Mouse (Mus musculus): Measurements from ENCODE around the gene Fabp6.
A peak's percentile ranks its signal among the peaks of the same experiment; 100 is the strongest.

Gene Fabp6

GRCm38 (mm10) chr11:43601440-43601839 lies at the start of gene Fabp6:
Gene Fabp6, minus strand, starts transcription at chr11:43601540.
- DNase-seq: no peak

GRCm38 (mm10) chr11:43645286-43645685 lies 43.9 kb upstream of the Fabp6 start:
- no peak for DNase-seq

DNA sequence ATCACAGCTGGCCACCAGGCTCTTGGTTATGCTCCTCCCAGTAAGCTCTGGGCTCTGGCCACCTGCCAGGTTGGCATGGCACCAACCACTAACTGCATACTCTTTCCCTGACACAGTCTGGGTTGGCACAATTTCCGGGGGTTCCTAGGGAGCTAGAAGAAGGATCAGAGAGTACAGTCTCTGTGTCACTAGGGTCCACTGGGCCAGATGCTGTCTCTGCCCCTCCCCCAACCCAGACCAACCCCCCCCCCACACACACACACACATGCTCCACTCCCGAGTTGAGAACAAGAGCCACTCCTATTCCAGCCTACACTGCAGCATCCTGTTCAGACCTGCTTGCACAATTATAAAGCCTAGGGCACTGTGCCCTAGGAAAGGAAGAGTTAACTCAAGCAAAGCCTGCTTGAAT lies 41.8 kb upstream of the Fabp6 start:
- DNase-seq: no peak

- DNase-seq: no peak
Observed at GRCm38 (mm10) chr11:43638486-43638885, 37.1 kb upstream of the Fabp6 start.

- DNase-seq: no peak
Observed at GRCm38 (mm10) chr11:43636761-43637160, 35.4 kb upstream of the Fabp6 start.

DNA sequence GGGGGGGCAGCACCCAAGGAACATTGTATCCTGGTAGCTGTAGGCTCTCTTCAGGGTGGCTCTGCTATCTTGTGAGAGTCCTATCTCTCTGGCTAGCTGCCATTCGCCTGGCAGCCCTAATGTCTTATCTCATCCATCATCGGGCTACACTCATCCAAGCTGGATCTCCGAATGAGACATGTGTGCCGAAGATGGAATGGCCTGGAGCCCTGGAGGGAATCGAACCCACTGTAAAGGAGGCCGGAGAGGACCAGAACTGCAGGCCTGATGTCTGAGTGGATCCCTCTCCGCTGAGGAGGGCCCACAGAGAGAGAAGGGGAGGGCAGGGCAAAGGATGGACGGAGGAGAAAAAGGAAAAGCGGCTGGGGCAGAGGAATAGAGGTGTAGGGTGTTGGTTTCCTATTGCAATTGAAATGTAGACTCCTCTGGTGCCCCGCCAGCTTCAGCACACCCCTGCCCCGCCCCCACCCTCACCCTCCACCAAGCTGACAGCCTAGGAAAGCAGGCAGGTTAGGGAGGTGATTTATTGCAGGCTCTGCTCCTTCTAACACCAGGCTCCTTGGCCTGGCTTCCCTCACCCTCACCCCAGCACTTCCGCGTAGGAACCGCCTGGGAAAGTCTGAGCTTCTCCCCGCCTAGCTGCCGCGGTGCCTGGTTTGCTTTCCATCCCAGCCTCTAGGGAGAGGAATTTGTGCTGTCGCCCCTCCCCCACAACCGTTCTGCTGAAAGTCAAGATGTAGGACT lies 32.5 kb upstream of the Fabp6 start:
- peak; percentile 73 for DNase-seq

DNA sequence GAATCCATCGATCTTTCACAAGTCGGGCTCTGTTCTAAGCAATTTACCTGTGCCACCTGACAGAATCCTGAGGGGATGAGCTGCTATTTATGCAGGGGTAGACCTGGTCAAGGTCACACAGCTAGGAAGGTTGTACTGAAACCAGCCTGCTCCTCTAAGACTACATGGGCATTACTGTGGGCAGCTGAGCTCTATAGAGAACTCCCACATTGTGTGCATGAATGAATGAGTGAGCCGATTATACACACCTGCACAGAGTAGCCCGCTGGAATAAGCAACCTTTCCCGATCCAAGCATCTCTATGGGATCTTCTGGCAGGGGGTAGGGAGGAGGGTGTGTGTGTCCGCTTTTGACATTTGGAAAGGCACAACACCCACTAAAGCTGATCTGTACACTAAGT lies 31.8 kb upstream of the Fabp6 start:
- DNase-seq: no peak

DNA sequence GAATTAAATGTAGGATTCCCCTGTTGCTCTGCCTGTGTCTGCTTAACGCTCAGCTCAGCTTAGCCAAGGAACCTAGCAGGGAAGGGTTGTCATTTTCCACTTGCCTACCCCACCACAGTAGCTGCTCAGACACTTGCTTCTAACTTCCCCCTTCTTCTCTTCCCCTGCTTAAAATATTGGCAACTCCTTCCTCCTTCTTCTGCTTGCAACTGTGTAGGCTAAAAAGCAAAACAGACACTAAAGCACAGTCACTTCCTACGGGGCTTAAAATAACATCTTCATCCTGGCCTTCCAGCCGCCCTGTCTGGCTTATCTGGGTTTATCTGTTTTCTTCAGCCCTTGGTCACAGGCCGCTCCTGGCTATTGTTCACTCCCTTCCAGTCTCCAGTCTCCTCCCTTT lies 31.2 kb upstream of the Fabp6 start:
- no peak for DNase-seq

DNA sequence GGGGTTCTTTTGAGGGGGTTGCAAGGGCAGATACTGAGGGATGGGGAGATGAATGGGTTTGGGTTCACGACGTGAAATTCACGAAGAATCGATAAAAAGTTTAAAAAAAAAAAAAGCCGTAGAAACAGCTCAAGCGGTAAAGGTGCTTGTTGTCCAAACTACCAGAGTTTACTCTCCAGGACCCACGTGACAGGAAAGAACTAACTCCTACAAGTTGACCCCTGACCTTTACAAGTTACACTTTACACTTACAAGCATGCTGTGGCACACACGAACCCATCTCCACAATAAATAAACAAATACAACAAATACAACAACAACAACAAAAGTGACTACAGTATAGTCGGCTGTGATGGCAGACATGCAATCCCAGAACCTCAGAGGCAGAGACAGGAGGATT lies 30.3 kb upstream of the Fabp6 start:
- DNase-seq: no peak

GRCm38 (mm10) chr11:43626927-43627645 lies 25.7 kb upstream of the Fabp6 start:
- DNase-seq: no peak

- DNase-seq: peak; percentile 48
Observed at GRCm38 (mm10) chr11:43626300-43626926, 25.1 kb upstream of the Fabp6 start.

- DNase-seq: no peak
Observed at GRCm38 (mm10) chr11:43624341-43624740, 23.0 kb upstream of the Fabp6 start.

DNA sequence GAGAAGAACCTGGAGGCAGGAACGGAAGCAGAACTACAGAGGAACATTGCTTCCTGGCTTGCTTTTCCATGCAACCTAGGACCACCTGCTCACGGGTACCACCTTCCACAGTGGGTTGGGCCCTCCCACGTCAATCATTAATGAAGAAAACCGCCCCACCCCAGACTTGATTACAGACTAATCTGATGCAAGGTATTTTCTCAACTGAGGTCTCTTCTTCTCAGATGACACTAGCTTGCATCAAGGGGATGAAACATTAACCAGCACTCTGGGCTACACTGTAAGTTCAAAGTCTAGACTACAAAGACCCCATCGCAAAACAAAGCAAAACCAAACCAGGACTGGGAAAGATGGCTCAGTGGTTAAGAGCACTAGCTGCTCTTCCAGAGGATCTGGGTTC lies 20.4 kb upstream of the Fabp6 start:
- DNase-seq: peak; percentile 24

DNA sequence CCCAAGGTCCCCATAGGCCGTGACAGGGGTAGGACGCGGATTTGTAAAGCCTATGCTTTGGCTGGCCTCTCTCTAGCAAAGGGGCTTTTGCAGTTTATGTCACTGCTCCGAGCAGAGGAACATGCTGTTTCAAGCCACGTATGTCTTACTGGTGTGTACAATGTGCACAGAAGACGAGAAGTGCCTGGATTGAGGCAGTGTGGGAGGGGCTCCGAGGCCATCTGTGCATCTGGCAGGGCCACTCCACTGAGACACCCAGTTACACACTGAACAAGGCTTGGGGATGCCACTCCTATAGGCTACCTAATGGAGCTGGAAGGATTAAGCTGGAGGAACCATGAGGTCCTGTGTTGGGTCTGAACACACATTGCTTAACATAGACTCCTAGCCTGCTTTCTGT lies 17.1 kb upstream of the Fabp6 start:
- no peak for DNase-seq

DNA sequence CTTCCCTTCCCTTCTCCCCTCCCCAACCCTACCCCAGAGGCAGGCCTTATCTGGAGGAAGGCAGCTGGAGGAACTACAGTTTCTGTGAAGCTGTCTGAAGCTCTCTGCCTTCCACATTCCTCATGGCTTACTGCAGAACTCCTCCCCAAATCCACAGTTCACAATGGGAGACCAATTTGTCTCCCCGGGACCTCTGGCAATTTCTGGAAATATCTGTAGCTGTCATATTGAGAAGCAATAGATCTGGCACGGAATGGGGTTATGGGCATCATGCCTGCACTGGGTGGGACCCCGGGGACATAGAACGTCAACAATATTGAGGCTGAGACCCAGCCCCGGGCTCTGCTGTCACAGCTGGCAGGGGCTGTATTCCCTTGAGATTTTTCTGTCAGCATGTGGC lies 16.6 kb upstream of the Fabp6 start:
- DNase-seq: no peak

- peak; percentile 83 for DNase-seq
Observed at GRCm38 (mm10) chr11:43612834-43613488, 11.6 kb upstream of the Fabp6 start.

DNA sequence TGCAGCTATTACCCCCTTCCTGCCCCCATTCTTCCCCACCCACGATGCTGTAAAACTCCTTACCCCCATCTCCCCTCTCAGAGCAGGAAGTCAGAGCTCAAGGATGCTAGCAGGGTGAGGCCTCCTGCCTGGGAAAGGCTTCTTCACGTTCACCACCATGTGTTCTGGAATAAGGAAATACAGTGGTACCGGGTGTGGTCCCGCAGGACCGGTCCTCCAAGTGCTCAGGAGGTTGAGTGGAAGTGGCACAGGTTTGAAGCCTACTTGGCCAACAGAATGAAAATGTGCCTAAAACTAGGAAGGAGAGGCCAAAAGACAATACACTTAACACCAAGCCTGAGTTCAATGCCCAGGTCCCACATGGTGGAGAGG lies 9.3 kb upstream of the Fabp6 start:
- DNase-seq: no peak

DNA sequence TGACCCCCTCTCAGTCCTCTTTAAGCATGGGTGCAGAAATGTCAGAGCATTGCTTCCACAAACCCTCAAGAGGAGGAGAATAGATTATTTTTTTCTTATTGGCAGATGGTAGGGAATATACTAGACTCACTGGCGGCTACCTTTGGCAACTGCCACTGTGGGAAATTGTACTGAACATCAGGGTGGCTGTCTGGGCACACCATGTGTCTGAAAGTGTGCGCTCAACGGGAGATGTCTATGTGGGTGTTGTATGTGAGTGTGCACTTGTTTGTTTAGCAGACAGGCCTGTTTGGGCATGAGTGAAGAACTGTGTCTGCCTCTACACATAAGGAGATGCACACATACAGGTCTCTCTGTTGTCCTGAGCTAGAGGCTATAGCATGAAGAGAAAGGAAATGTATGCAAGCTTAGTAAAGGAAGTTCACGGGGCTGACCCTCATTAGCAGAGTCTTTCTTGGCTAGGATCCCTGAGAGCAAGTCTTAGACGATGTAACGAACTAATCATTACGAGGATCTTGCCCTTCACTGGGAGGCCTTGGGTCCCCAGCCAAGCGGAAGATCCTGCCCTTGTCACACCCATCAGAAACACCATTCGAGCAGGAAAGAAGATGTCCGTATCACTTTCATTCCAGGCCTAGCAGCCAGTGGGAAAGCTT lies 8.8 kb upstream of the Fabp6 start:
- no peak for DNase-seq

DNA sequence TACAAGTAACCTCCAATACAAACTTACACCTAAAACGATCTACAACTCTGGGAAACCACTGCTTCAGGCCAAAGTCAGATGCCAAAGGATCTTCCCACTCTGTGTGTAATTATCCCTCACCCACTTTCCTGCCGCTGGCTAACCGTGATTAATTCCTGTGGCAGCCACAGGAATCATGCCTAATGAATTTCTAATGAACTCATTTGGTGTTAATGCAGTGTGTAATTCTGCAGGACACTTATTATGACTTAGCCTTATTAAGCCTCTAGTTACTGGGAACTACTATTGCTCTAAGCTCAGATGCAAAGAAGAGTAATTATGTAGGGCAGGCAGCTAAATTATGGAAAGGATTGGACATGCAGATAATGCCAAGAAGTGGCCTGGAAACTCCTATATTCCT lies 7.1 kb upstream of the Fabp6 start:
- no peak for DNase-seq

- DNase-seq: no peak
Observed at GRCm38 (mm10) chr11:43605859-43606258, 4.5 kb upstream of the Fabp6 start.

GRCm38 (mm10) chr11:43604891-43605290 lies 3.6 kb upstream of the Fabp6 start:
- no peak for DNase-seq

- DNase-seq: no peak
Observed at GRCm38 (mm10) chr11:43604207-43604606, 2.9 kb upstream of the Fabp6 start.

DNA sequence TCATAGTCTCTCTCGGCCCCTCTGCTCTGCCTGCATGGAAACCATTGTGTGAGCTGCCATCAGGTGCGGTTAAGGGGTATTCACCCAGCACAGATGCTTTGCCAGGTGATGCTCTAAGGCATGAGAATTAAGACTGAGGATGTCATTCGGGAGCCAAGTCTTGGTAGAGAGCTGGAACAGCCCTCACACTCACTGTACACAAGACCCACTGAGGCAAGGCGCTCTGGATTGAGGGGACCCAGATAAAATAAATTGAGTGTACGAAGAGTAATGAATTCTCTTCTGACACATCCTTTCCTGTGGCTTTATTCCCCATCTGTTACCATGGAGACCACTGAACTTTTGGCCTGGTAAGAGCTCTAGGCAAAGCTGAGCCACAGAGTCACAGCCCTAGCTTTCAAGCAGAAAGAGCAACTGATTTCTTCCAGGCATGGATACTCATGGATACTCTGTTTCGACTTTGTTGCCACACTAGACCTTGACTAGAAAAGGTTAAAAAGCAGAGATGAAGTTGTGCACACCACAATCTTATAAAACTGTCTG lies 11.7 kb downstream of the Fabp6 start:
- no peak for DNase-seq
